Mouse (Mus musculus) activated CD4-positive, CD25-positive, alpha-beta regulatory T cell, adult 9 weeks (primary cell): ENCODE measurements around the gene Xlr. TPM values are rescaled to one million over a fixed set of nuclear protein-coding genes. Genes with fewer than 3 reads are reported as not detected.

ENCODE experiments used
- polyA plus RNA-seq: library from polyadenylated mRNA; unstranded; fragments of 100-300 nt; shearing (Covaris generic); gene quantifications from one replicate; pipeline ENCODE4 v1.2.1, GENCODE M21; 2017

Xlr gene
- 2.9 TPM for polyA plus RNA-seq

GRCm38 (mm10) chrX:53797519-53797918 is at the start of gene Xlr:
Xlr (minus strand) TSS chrX:53797706.

GRCm38 (mm10) chrX:53776276-53776675 is 21.2 kb downstream of the Xlr start, which contains the start of gene Zfp36l3:
Zfp36l3 (minus strand) TSS chrX:53776394.

GRCm38 (mm10) chrX:53757736-53758135 is 39.8 kb downstream of the Xlr start, which contains the start of gene 1700013H16Rik:
1700013H16Rik (minus strand) TSS chrX:53757831.

Other genes with a start within 250 kb of the Xlr start
- gene Rtl8c, start 189.7 kb downstream of the Xlr start, polyA plus RNA-seq: 30.1 TPM
- gene Gm14597, start 188.7 kb downstream of the Xlr start, polyA plus RNA-seq: not detected
- 33.3 TPM for gene Rtl8a, start 154.0 kb downstream of the Xlr start, polyA plus RNA-seq
- gene Rtl8b, start 127.3 kb downstream of the Xlr start, polyA plus RNA-seq: 29.8 TPM
- gene 4930502E18Rik, start 72.9 kb downstream of the Xlr start, polyA plus RNA-seq: not detected
- gene 1700013H16Rik, start 39.9 kb downstream of the Xlr start, polyA plus RNA-seq: not detected
- gene Zfp36l3, start 21.3 kb downstream of the Xlr start, polyA plus RNA-seq: not detected